Mouse (Mus musculus): Measurements from ENCODE around the gene Mxd1.
A peak's percentile ranks its signal among the peaks of the same experiment; 100 is the strongest.

Gene Mxd1

DNA sequence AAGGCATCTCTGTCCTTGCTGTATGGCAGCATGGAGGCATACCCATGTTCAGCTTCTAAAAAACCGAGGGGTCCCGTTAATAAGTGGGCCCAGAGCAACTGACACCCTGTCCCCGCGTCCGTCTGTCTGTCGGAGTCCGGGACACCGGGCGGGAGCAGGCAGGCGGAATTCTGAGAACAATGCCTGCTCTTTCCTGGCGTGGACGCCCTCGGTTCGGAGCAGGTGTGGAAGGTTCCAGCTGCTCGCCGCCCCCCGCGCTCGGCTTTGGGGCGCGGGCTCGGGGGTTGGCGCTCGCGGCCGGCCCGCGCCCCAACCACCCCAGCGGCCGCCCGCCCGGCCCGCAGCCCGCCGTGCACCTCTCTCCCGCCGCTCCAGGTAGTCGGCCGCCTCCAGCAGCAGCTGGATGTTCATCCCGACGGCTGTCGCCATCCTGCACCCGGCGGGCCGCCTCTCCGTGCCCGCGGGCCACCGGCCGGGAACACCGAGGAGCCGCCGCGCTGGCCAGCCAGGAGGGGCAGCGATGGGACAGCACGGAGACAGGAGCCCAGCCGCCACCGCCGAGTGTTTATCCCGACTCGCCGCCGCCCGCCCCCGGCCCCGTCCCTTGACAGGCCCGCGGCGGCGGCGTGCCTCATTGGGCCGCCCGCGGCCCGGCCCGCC, at the start of gene Mxd1:
Gene Mxd1, minus strand, starts transcription at position 582 of the 660 bp plus-strand sequence.
- peak; percentile 14 for DNase-seq (ENCODE audit: low spot score)

DNA sequence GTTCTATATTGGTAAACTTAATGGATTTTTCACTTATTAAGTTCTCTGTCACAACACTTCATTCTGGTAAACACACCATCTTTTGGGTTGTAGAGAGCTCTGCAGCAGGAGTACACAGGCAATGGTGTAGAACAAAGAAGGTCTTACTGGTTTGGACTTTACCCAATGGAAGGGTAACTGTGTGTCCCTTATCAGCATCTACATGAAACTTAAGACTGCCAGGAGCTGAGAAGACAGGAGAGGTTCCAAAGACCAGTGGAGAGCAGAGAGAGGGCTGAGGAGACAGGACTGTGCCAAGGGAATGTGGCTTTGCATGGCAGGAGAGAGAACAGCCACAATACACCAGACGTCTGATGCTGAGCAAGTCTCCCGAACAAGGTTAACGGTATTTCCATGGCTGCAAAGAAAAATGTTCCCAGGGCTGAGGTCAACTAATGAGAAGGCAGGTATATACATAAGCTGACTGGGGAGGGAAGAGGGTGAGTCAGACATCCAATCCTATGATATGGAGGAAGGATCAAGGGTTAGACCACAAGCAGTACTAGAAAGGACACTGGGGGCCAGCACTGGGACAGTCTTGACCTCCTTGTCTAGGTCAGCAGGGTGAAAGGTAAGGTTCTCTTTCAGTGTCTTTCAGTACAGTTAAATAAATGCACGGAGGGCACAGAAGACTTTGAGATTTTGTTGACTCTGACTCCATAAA, 39.3 kb upstream of the Mxd1 start:
- no peak for DNase-seq (ENCODE audit: low spot score)

DNA sequence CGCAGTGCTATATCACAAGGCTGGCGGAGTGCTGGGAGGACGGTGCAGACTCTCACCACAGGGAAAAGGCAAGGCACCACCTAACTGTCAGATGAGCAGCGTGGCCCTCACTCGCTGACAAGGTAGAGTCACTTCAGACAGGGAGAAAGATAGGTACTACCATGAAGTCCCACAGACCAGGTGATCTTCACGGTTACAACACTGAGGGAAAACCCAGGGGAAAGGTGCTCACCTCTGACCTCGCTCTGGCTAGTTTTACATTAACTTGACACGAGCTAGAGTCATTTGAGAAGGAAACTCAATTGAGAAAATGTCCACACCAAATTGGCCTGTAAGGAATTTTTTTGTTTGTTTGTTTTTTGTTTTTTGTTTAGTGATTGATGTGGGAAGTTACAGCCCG, 33.6 kb upstream of the Mxd1 start:
- no peak for DNase-seq (ENCODE audit: low spot score)

DNA sequence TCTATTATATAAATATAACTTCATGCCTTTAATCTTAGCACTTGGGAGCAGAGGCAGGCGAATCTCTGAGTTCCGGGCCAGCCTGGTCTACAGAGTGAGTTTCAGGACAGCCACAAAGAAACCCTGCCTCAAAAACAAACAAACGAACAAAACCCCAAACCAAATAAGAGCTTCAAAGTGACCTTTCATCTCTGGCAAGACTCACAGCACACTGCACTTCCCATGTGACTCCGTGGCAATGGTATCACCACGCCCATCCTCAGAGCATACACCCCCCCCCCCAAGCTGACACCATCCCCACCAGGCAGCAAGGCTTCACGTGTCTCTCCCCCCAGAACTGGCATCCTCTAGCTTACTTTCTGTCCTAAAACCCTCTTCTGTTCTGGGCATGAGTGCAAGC, 28.9 kb upstream of the Mxd1 start:
- no peak for DNase-seq (ENCODE audit: low spot score)

DNA sequence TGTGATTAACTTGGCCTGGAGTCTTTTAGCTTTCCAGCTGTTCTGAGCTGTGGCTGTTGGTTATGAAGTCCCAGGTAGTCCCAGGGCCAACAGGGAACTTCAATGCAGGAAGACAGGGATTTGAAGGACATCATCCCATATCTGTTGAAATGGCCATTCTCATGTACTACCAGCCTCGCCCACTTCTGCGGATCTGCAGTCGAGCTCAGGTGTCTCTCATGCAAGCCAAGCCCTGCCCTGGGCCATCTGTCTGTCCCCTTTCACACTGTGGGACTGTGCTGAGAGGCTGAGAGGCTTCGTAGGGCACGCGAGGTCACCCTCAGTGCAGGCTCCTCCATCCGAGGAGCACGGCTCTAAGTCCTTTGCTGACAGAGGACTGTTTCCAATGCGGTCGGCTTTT, 27.3 kb upstream of the Mxd1 start:
- no peak for DNase-seq (ENCODE audit: low spot score)

DNA sequence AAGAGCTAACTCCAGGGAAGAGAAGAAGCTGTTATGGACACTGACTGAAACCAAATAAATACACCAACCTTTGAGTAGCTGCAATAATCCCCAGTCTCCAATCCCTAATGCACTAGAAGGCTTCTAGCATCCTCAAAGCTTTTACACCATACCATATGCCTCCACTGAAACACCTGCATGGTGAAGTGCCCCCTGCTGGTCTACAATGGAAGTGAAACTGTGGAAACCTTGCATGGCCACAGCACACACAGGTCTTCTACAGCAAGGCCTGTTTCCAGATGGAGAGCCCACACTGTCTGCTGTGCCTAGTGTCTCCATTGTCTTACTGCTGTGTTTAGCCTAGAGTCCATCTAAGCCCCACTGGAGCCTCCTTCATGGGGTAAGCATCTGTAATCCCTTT, 25.5 kb upstream of the Mxd1 start:
- DNase-seq (ENCODE audit: low spot score): peak; percentile 52

DNA sequence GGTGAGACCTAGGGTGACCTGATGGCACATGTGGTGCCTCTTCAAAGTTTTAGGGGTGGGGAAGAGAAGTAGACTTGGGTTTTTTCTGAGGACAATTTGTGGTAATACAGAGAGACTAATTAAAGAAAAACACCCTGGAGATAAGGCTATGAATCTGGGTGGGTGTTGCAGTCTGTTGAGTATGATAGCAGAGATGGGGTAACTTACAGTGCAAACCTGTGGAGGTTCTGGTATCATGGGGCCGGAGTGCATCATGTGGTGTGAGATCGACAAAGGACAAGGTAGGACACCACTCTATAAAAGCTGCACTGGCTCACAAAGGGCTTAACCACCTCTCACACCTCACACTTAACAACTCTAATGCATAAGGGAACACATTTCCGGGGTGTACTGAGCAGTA, 20.7 kb upstream of the Mxd1 start:
- DNase-seq (ENCODE audit: low spot score): no peak

DNA sequence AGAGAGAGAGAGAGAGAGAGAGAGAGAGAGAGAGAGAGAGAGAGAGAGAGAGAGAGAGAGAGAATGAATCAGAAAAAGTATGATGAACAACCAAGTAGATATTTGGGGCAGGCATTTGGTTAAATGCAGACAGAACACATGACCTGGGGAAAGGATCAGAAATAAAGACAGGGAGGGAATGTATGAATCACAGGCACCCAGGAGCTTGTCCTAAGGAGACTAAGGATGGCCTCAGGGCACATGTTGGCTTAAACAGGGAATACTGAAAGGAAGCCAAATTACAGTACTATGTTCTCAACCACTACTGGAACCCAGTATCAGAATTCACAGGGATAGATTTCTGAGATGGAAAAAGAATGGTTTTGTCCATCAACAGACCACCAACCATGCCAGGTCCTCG, 18.0 kb upstream of the Mxd1 start:
- DNase-seq (ENCODE audit: low spot score): no peak

DNA sequence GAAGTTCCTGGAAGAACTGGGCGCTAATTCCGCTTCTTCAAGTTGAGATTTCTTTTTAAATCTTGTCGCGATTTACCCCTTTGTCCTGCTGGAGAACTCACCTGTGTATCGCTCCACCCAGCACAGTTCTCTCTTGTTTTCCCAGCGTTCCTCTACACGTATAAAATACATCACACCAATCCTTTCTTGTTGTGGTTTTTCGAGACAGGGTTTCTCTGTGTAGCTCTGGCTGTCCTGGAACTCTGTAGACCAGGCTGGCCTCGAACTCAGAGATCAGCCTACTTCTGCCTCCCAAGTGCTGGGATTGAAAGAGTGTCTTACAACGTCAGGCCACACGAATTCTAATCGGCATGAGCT, 15.7 kb upstream of the Mxd1 start:
- no peak for DNase-seq (ENCODE audit: low spot score)

DNA sequence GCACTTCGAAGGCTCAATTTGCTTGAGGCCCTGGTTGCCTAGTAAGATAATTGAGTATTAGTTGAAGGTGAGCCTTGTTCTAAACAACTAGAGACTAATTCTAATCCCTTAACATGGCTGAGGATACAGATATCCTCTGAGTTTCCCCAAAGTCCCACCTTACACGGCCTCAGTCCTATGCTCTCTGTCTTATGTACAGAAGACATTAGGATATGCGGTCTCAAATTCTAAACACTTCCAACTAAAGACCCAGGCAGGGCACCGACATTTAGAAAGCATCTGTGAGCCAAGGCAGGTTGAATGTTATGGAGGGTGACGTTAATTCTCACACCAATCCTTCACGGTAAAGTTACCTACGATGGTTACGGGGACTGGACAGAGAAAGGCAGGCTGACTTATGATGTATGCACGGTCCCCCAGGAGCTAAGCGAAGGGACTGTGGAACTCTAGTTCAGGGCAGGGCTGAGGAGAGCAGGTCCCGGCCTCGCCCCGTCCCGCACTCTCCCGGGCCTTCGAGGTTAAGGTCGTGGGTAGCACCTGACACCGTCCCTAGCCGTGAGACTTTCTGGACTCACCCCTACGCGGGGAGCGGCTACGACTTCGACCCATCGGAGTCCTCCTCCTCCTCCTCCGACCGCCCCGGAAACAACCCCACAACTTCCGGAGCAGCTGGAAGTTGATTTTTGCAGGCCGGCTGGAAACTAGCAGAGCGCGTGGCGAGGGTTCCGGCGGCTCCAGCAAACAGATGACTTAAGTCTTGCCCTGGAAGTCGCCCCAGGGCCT, 15.1 kb upstream of the Mxd1 start, which contains the start of gene Snrnp27:
Gene Snrnp27, minus strand, starts transcription at position 651 of the 783 bp plus-strand sequence.
- peak; percentile 89 for DNase-seq (ENCODE audit: low spot score)

DNA sequence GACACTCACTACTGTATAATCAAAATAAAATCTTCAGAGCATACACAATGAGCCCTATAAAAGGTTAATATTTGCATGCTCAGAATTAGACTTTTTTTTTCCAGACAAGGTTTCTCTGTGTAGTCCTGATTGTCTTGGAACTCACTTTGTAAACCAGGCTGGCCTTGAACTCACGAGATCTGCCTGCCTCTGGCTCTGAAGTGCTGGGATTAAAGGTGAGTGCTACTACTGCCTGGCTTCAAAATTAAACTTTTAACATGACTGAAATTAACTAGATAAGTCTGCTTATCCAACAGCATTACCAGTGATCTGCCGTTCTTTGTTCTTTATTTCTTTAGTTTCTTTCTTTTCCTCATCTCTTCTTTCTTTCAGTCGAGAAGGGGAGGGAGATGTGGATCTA, 12.3 kb upstream of the Mxd1 start:
- no peak for DNase-seq (ENCODE audit: low spot score)

DNA sequence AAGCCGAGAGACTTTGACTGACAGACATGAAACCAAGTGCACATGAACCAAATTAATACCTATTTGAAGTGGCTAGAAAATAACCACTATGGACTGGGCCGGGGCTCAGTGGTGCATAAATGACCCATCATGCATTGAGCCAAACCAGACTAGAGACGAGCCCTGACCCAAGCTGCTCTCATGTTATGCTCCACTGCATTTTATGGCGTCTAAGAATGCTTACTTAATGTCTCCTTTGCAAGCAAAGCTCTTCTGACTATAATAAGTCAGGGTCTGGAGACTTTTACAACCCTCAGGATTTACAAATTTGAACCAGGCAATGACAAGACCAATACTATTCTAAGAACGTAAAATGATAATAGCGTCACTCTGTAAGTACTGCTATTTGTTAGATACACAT, 9.4 kb upstream of the Mxd1 start:
- DNase-seq (ENCODE audit: low spot score): no peak

DNA sequence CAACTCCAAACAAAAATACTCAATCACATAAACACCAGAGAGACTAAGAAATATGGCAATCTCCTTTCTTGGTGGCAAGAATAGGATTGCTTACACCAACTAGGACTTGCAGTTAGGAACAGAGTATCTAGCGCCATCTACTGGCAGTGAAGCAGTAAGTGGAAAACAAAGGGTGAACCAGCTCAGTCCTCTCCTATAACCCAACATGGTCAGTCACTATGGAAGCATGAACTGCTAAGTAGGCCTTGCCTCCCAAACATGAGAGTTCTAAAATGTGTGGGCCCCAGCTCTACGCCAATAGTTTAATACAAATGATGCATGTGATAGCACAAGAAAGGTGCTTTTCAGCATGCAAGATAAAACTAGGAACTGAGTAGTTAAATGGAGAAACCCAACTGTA, 1.9 kb upstream of the Mxd1 start:
- peak; percentile 49 for DNase-seq (ENCODE audit: low spot score)

DNA sequence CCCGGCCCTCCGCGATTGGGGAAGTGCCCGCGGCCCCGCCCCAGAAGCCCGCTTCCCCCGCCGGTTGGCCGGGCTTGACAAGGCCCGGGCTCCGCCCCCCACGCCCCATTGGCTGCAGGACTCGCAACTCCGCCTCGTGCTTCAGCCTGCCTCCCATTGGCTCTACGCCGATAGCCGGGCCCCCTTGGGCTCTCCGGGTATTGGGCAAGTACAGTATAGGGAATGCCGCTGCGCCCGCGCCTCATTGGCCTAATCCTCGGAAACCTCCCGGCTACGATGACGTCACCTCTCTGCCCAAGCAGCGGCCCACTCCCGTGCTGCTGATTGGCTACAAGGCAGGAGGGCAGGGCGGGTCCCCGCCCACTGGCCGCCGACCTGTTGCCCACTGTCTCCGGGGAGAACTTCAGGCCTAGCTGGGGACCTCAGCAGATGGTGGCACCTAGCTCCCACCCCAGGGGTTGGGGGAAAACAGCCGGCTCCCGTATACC, 323 bp upstream of the Mxd1 start:
- DNase-seq (ENCODE audit: low spot score): peak; percentile 100

DNA sequence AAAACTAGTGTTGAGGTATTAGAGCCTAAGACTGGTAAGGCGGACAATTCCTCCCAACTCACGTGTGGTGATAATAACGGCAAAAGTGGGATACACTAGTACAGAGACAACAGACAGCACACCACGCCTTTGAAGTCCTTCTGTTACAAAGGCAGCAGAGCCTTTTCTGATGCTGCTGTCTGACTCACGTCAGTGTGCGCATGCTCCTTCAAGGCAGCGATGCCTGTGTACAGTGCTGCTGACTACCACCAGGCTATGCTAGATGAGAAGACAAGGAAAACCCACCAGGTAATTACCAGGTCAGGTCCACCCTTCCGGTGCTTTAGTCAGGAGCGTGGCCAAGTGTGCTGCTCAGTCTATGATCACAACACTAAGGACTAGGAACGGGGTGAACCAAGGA, 1.9 kb downstream of the Mxd1 start:
- DNase-seq (ENCODE audit: low spot score): no peak

DNA sequence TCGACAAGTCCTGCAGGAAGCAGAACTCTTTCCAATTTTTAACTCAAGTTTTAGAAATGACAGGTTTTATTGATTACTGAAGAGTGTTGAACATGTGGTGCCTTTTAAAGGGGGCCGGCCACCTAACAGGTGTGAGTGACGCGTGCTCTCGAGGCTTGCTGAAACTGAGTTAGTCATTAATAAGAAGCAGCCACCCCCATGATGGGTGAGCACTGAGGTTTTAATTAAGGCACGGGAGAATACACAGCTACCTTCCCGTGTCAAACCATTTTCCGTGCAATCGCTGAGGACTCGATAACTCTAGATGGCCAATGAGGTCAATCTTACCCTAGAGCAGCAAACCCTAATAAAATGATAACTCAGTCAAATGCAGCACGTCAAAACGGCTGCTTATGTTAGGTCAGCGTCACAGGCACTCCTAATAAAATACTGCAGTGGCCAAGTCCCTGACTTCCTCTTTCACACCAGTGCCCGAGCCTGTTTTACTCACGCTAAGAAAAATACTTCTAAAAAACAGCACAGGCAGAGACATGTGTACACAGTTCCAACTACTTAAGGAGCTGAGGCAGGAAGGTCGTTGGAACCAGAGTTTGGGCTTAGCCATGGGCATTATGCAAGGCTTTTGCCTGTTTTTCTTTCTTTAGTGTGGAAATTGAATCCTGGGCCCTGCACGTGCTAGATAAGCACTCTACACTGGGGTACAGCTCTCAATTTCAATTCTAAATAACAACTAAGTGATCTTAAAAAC, 3.2 kb downstream of the Mxd1 start:
- DNase-seq (ENCODE audit: low spot score): no peak

DNA sequence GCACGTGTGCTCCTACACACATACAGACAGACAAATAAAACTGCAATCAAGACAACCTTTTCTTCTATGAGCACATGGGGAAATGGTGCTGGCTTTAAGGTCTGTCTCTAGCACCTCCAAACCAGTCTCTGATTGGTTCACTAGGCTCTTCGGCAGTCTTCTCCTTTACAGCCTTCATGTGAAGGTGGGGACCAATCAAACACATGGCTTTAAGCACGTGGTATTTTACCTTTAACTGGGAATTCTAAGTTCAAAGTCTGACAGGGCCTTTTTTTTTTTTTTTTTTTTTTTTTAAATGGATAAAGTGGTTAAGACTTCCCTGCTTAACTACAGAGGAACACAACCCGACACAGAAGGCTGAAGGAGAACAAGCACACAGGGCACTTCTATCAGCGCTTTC, 3.9 kb downstream of the Mxd1 start:
- DNase-seq (ENCODE audit: low spot score): no peak

DNA sequence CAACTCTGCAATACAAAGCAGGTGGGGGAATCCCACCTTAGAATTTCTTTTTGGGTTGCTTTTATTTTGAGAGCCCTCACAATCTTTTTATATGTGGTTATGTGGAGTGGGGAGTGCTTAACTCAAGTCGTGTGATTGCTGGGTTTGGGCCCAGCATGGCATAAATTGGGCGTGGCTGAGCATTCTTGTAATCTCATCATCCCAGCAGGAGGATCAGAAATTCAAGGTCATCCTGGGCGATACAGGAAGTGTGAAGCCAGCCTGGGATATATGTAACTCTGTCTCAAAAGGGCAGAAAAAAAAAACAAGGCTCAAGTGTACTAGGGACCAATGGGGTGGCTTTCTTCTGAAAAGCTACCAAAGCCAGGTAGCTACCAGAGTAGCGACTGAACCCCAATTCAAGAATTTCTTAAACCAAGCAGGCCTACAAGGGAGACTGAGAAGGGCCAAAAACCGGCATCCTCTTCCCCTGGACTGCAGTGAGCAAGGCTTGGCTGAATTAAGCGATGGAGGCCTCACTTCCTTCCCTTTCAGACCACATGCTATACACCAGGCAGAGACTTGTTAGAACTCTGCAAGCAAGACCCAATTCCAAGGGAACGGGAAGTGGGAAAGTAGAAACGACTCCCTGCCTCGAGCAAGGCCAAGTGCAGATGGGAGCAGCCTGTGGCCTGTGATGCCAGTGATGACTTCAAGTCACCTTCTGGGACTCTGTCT, 8.6 kb downstream of the Mxd1 start:
- DNase-seq (ENCODE audit: low spot score): no peak

DNA sequence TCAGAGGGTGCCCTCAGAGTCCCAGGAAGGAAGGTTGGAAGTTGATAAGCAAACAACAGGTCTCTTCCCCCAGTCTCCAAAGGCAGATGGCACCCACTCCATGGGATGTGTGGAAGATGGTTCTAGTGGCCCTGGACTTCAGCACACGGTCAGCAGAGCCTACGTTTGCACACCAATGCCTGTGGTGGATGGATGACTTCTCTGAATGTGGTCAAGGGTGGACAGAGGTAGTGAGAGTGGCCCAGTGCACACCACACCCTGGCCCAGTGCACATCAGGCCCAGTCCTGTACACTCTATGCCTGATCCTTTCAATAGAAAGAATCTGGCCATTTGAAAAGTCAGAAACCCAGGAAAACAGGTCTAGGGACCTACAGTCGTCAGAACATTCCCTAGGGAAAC, 10.5 kb downstream of the Mxd1 start:
- DNase-seq (ENCODE audit: low spot score): no peak

DNA sequence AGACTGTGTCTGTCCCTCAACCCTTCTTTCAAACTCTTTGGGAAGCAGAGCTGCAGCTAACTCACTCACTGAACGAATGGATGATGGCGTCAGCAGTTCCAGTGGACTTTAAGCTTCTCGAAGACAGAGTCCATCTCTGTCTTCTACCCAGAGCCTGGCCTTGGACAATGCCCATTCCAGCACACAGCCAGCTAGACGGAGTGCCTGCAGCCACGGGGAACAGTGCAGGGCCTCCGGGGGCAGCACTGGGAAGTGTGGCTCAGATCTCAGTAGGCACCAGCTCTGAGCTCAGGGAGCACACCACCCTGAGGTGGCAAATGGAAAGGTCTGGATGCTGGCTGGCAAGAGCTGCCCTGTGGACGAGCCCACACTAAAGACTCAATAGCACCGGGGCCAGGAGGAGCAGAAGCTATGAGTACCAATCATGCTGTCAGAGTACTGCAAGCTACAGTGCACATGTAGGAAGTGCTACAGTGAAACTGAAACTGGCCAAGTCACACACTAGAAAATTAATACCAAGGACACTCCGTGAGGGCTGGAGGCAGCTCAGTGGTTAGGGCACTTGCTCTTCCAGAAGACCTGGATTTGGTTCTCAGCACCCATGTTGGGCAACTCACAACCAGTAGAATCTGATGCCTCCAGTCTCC, 14.6 kb downstream of the Mxd1 start:
- no peak for DNase-seq (ENCODE audit: low spot score)

DNA sequence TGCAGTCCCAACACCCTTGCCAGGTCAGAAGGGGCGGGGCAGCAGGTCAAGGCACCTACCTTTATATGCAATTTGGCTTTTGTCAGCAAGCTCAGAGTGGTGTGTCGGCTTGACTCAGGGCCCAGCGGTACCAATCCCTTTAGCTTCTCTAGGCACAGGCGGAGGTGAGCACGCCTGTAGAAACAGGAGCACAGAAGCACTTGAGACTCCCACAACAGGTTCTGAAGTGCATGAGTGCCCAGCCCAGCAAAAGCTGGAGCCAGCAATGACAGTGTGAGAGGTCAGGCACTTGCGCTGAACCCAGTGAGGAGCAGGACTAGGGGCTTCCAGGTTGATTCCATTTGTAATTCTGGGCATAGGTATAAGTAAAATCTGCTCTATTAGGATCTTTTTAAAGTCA, 15.9 kb downstream of the Mxd1 start:
- no peak for DNase-seq (ENCODE audit: low spot score)
